ENCODE assay signal across 1 mouse cellular context in genomic region chr6:134983529-134984370, GRCm38 (mm10).
TF ChIP-seq lines count a peak whose summit lies in the region.

No protein-coding gene starts in this region.

TF ChIP-seq in CH12.LX, 34 proteins besides CTCF, POLR2A, EP300 and RAD21 (continued from another document):
- no peak for TF ChIP-seq MYC (IDR thresholded peaks at IDR 0.05; ENCODE audit: low read depth, low read length)
- TF ChIP-seq MAZ (IDR thresholded peaks at IDR 0.05; ENCODE audit: low read depth, low read length): no peak
- TF ChIP-seq ELF1 (IDR thresholded peaks at IDR 0.05; ENCODE audit: low read depth, low read length): peak; percentile 34; the same call in 1 of the 2 replicates
- TF ChIP-seq ZC3H11A (IDR thresholded peaks at IDR 0.05; ENCODE audit: low read depth, low read length): no peak
- peak; percentile 61 for TF ChIP-seq SMC3 (IDR thresholded peaks at IDR 0.05; ENCODE audit: low read depth, low read length)
- TF ChIP-seq TCF12 (IDR thresholded peaks at IDR 0.05; ENCODE audit: low read depth, low read length): peak; percentile 56; the same call in 1 of the 2 replicates
- peak; percentile 93 for TF ChIP-seq NRF1 (IDR thresholded peaks at IDR 0.05; ENCODE audit: low read depth, low read length)
- TF ChIP-seq JUND (conservative IDR thresholded peaks at IDR 0.05; ENCODE audit: low read depth, low read length): no peak
TF ChIP-seq in CH12.LX: peak in this region for 4.
